Mouse (Mus musculus) left cerebral cortex, adult 11 months (tissue): ENCODE measurements at regions not wholly inside any gene's neighbourhood (a gene's known extent, or its start where the extent isn't known, plus 50 kb on each side); places are given as distances from the start of the nearest gene placed in this dataset.

Source experiments
- DNase-seq: peaks from one replicate; pipeline ENCODE4 v3.0.0; 2022; ENCODE audit warnings: low spot score

DNA sequence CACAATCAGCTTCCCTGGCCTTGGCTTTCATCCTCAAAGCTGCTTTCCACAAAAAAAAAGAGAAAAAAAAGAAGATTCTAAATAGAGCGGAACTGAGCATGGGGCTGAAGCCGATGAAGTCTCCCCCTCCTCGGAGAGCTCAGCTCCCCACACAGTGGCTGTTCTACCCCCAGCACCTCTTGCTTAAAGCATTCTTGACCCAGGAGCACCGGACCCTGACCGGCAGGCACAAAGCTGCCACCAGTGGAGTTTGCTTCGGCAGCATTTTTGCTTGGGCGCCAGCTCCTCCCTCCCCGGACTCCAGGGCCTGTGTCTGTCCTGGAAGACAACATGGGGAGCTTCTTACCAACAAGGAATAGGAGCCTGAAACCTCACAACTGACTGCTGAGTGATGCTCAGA is 249.4 kb downstream of the Sox9 start:
- DNase-seq: no peak

GRCm38 (mm10) chr11:113032487-113033228 is 250.6 kb downstream of the Sox9 start:
- no peak for DNase-seq

DNA sequence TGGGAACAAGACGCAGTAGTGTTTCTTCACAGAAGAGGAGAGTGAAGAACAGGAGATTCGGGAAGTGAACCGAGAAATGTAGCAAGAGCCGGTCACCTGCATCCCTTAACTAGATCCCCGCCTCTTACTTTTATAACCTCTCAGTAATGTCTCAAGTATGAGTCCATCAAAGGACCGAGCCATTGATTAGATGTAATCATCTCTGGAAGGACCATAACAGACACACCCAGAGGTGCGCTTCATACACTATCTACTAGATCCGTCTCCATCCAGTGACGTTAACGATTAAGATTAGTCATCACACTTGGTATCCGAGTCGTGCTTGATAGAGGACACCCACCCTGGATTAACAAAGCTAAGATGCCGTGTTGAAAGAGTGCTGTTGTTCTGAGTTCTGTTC is 252.9 kb downstream of the Sox9 start:
- DNase-seq: no peak

- DNase-seq: no peak
Observed at GRCm38 (mm10) chr11:113037736-113038135, 255.7 kb downstream of the Sox9 start.

- no peak for DNase-seq
Observed at GRCm38 (mm10) chr11:113042710-113043109, 260.7 kb downstream of the Sox9 start.

DNA sequence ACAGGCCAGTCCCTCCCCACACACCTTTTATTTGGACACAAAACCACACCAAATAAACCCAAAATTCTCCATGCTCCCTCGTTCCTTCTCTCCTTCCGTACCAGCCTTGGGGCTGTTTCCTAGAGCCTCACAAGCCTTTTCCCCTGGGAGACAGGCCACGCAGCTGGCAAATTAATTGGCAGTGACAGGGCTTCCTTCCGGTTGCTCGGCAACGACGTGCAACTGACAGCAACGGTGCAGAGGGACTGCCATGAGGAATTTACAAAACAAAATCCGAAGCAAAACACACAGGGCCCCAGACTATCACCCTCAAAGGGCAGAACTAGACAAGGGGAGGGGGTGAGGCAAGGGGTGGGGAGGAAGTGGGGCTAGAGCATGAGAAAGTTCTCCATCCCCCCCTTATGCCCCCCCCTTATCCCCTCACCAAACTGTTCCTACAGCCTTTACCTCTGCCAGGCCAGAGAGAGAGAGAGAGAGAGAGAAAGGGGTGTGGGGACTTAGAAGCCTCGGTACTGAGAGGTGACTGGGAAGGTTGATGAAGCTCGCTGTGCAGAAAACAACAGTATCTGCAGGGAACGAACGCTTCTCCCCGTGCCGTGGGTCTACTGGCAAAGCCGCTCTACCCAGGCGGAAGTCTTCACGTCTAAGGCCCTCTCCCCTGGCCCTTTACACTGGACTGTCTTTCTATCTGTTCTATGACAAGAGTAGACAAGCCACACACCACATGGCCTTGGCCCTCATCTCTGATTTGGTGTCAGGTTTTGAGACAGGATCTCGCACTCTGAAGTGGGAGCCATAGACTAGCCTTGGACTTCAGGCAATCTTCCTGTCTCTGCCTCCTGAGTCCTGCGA is 264.4 kb downstream of the Sox9 start:
- peak; percentile 26 for DNase-seq

GRCm38 (mm10) chr11:113048158-113048557 is 266.1 kb downstream of the Sox9 start:
- no peak for DNase-seq

DNA sequence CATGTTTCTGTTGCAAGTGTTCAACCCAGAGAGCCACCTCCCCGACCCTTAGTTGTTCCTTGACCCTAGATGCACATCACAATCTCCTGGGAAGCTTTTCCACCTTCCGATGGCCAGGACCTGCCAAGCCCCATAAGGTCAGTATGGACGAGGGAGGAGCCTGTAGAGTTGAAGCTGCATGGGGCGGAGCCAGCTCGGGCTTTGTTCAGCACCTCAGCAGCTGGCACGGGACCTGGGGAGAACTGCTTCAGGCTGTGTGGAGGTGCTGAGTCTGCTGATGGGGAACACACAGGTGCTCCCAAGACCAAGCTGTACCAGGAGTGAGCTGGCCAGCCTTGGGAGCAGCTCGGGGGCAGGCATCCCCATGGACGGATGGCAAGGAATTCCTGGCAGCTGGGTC is 267.6 kb downstream of the Sox9 start:
- no peak for DNase-seq

DNA sequence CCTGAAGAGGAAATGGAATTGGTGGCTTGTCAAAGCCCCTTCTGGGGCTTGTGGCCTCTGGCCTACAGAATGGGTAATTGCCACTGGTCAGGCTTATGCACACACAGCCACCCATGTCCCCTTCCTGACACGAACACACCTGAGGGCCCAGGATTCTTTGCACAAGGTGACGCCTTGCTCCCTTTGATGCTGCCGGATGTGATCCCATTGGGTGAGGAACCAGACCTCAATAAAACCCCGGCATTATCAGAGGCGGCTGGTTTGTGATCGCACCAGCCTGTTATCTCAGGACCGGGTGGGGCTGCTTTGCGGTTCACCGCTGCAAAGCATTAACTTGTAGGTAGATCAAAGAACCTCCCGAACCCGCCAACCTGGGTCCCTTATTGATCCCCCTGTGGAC is 270.5 kb downstream of the Sox9 start:
- no peak for DNase-seq

DNA sequence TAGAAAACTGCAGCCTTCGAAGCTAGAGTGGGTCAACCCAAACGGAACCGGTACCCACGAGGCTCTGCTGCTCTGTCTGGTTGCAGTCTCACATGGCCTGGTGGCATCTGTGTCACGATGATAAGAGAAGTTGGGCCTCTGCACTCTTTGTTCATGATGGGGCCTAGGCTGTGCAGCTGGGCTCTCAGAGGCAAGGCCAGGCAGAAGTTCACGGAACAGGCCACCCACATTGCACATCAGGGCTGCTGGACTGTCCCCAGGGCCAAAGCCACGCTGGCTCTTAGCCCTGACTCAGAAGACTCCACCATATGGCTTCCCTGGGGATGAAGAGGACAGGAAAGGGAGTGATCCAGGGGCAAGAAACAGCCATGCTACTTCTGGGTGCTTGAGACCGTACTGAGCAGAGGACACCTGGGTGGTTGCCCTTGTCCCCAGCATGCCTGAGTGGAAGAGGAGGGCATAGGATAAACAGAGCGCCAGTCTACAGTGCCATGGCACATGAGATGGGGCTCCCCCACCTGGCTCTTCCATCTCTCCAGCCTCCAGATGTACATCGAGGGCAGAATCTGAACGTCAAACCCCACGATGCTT is 274.1 kb downstream of the Sox9 start:
- DNase-seq: no peak

- no peak for DNase-seq
Observed at GRCm38 (mm10) chr11:113056824-113057223, 274.8 kb downstream of the Sox9 start.

DNA sequence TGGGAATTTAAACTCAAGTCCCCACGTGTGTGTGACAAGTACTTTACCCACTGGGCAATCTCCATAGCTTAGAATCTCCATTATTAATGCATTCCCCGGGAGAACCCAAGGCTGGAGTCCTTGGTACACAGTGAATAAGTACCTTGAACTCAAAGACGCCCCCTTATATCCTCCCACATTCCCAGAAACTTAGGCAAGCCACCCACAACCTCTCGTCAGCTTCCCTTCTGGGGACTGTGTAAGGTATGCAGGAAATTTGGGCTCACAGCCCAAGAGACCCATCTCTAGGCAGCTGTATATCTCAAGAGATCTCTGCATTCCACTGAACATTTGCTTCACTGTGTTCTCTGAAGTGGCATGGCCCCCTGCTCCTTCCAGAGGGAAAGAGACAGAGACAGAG is 288.3 kb downstream of the Sox9 start:
- no peak for DNase-seq

GRCm38 (mm10) chr11:113071942-113072341 is 289.9 kb downstream of the Sox9 start:
- no peak for DNase-seq

DNA sequence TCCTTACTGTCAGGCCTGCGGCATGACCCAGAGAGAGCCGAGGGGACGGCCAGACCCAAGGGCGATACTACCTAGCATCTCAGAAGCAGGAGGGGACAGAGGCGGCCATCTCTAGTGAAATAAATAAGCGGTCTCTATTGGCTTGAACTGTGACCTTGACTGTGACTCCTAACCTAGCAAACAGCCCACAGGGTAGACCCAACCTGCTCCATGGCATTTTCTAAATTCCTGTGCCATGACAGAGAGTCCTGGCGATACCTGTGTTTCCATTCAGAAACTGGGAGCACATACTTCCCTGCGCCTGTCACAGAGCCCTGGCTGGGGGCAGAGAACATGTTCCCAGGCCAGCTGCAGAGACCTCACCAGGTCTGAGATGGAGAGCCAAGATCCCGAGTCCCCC is 292.3 kb downstream of the Sox9 start:
- DNase-seq: no peak

DNA sequence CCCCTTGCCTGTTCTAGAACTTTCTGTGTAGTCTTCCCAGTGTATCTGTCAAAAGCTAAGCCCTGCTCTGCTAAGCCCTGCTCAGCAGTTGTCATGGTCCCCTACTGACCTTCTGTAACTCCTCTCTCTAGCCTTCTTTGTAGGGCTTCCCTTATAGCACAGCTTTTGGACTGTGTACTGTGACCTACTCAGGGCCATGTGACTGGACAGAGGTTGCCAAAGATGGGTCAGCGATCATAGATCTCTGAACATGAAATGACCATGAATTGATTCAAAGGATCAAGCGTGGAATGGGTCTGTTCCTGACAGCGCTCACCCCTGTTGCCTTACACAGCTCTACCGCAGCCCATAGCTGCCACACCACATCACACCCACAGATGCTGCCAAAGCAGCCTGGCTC is 294.3 kb downstream of the Sox9 start:
- DNase-seq: no peak

- no peak for DNase-seq
Observed at GRCm38 (mm10) chr11:113080311-113080710, 298.3 kb downstream of the Sox9 start.

- no peak for DNase-seq
Observed at GRCm38 (mm10) chr11:113084442-113084841, 302.4 kb downstream of the Sox9 start.

DNA sequence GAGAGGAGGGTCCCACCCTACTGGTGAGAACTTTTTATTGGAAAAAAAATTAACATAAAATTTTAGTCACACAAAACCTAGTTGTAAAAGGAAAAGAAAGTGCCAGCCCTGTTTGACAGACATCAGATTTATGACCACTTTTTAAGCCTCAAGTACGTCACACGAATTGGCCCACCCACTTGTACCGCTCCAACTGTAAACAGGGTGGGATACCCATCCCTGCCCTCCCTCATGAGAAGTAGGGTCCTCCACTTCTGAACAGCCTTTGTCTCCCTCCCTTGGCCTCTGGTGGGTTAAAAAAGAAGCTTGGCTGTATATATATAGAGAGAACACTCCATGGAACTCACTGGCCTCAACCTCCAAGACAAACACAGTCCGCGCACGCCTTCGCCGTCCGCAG is 303.5 kb downstream of the Sox9 start:
- DNase-seq: no peak

- DNase-seq: no peak
Observed at GRCm38 (mm10) chr11:113087084-113087483, 305.1 kb downstream of the Sox9 start.

- DNase-seq: no peak
Observed at GRCm38 (mm10) chr11:113089637-113090351, 307.8 kb downstream of the Sox9 start.

GRCm38 (mm10) chr11:113091901-113092568 is 310.0 kb downstream of the Sox9 start:
- DNase-seq: no peak

DNA sequence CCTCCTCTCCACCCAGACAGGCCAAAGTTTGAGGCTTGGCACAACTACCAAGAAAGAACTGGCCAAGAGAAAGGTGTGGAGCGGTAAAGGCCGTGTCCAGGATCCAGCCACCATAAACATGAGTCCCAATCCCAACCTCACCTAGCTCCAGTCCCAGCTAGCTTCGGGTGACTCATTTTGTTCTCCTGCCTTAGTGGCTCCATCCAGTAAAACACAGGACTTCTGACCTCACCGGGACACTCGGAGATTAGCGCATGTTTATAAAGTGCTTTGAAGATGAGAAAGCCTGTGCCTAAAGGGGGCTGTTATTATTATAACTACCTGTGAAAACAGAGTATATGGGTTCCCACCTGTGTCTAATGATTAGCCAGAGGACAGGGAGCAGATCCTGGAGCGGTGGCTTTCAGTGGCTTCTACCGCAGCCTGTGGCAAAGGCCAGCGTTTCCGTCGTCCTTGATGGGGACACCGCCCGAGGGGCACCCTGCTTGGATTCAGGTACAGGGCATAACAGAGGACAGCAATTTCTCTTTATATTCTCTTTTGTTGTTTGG is 311.9 kb downstream of the Sox9 start:
- no peak for DNase-seq
